Mouse (Mus musculus) frontal cortex, postnatal 10 days (tissue): ENCODE results near the gene Sh3gl2.

Experiments used
- DNase-seq, 2 experiments: peaks; one replicate each; pipeline ENCODE4 v3.0.0; 2022; ENCODE audit warnings: low spot score in 2 of 2, mixed read lengths in 1 of 2

Sh3gl2 gene

GRCm38 (mm10) chr4:85232386-85233381 is 27.8 kb downstream of the Sh3gl2 start:
- no peak for DNase-seq

- DNase-seq, result no peak
Observed at GRCm38 (mm10) chr4:85241675-85242074, 36.7 kb downstream of the Sh3gl2 start.

GRCm38 (mm10) chr4:85242562-85242961 is 37.6 kb downstream of the Sh3gl2 start:
- DNase-seq, result no peak

- no peak for DNase-seq
Observed at GRCm38 (mm10) chr4:85248673-85249072, 43.7 kb downstream of the Sh3gl2 start.

GRCm38 (mm10) chr4:85250271-85250670 is 45.3 kb downstream of the Sh3gl2 start:
- DNase-seq, result no peak

GRCm38 (mm10) chr4:85250786-85251185 is 45.9 kb downstream of the Sh3gl2 start:
- DNase-seq, result no peak

GRCm38 (mm10) chr4:85255771-85256389 is 51.0 kb downstream of the Sh3gl2 start:
- DNase-seq, result no peak

- DNase-seq, result no peak
Observed at GRCm38 (mm10) chr4:85256461-85257202, 51.7 kb downstream of the Sh3gl2 start.

GRCm38 (mm10) chr4:85257771-85258341 is 52.9 kb downstream of the Sh3gl2 start:
- no peak for DNase-seq

GRCm38 (mm10) chr4:85260687-85261658 is 56.0 kb downstream of the Sh3gl2 start:
- peak; percentile 31 to 49 for DNase-seq

- DNase-seq, result no peak
Observed at GRCm38 (mm10) chr4:85262146-85262545, 57.2 kb downstream of the Sh3gl2 start.

- no peak for DNase-seq
Observed at GRCm38 (mm10) chr4:85262606-85263005, 57.7 kb downstream of the Sh3gl2 start.

- DNase-seq, result no peak
Observed at GRCm38 (mm10) chr4:85267456-85267855, 62.5 kb downstream of the Sh3gl2 start.

- peak in 1 of 2 experiments; percentile 19 for DNase-seq
Observed at GRCm38 (mm10) chr4:85272877-85273276, 68.0 kb downstream of the Sh3gl2 start.

- no peak for DNase-seq
Observed at GRCm38 (mm10) chr4:85273452-85273851, 68.5 kb downstream of the Sh3gl2 start.

- DNase-seq, result no peak
Observed at GRCm38 (mm10) chr4:85283151-85283550, 78.2 kb downstream of the Sh3gl2 start.

- no peak for DNase-seq
Observed at GRCm38 (mm10) chr4:85289990-85290389, 85.1 kb downstream of the Sh3gl2 start.

GRCm38 (mm10) chr4:85291296-85291695 is 86.4 kb downstream of the Sh3gl2 start:
- DNase-seq, result no peak

- DNase-seq, result no peak
Observed at GRCm38 (mm10) chr4:85293368-85293767, 88.4 kb downstream of the Sh3gl2 start.

- DNase-seq, result no peak
Observed at GRCm38 (mm10) chr4:85300610-85301405, 95.9 kb downstream of the Sh3gl2 start.
